Mouse (Mus musculus) spleen, adult 2 months (tissue): ENCODE results near the gene Olfr1494. TPM values are rescaled to one million over a fixed set of nuclear protein-coding genes. Genes with fewer than 3 reads are reported as not detected.

Experiments used
- DNase-seq, 2 experiments: peaks; one replicate each; pipeline versions ENCODE4 v3.0.0 to v3.0.0-alpha.2; 2012 to 2021; ENCODE audit warnings: low spot score in 2 of 2, low read depth in 1 of 2
- H3K27ac ChIP-seq: fragments of 200-500 bp; 2 replicates; pipeline ENCODE4 v1.5.1; 2012; ENCODE audit warnings: low read length, inconsistent platforms; ENCODE audit not compliant: insufficient read depth
- H3K27me3 ChIP-seq: fragments of 200-500 bp; 2 replicates; pipeline ENCODE4 v1.6.1; 2012; ENCODE audit warnings: mild to moderate bottlenecking, moderate library complexity, low read length, inconsistent platforms; ENCODE audit not compliant: control insufficient read depth, insufficient read depth
- H3K36me3 ChIP-seq: fragments of 200-500 bp; 2 replicates; pipeline ENCODE4 v1.6.1; 2012; ENCODE audit warnings: mild to moderate bottlenecking, low read length, inconsistent platforms; ENCODE audit not compliant: control insufficient read depth, insufficient read depth
- H3K4me1 ChIP-seq: fragments of 200-500 bp; 2 replicates; pipeline ENCODE4 v1.6.1; 2011; ENCODE audit warnings: inconsistent platforms; ENCODE audit not compliant: control insufficient read depth, insufficient read depth, insufficient read length
- H3K4me3 ChIP-seq: fragments of 200-500 bp; 2 replicates; pipeline ENCODE4 v1.5.1; 2011; ENCODE audit warnings: mild to moderate bottlenecking, inconsistent platforms; ENCODE audit not compliant: insufficient read depth, insufficient read length; ENCODE audit errors: extremely low read depth
- CTCF ChIP-seq: fragments of 200-500 bp; IDR thresholded peaks from 2 replicates; pipeline ENCODE4 v1.5.1; 2011; ENCODE audit warnings: mild to moderate bottlenecking, inconsistent platforms; ENCODE audit not compliant: insufficient read depth, insufficient read length, insufficient replicate concordance; ENCODE audit errors: extremely low read depth
- POLR2A ChIP-seq: fragments of 200-500 bp; IDR thresholded peaks from 2 replicates; pipeline ENCODE4 v1.6.1; 2011; ENCODE audit warnings: low read depth, low read length, inconsistent platforms
- WGBS: fragments of 180-500 bp; shearing (Covaris S2); methylation state at CpG from one replicate; pipeline ENCODE4 v1.1.7; 2018; 5-methylcytosine and 5-hydroxymethylcytosine counted together
- polyA plus RNA-seq: library from polyadenylated mRNA; depleted of rRNA; stranded (reverse); fragments of >200 nt; gene quantifications from 2 replicates; pipeline ENCODE4 v1.2.3, GENCODE M21; 2012; rRNA removed

The Olfr1494 gene
- not detected in 2 replicates for polyA plus RNA-seq

DNA sequence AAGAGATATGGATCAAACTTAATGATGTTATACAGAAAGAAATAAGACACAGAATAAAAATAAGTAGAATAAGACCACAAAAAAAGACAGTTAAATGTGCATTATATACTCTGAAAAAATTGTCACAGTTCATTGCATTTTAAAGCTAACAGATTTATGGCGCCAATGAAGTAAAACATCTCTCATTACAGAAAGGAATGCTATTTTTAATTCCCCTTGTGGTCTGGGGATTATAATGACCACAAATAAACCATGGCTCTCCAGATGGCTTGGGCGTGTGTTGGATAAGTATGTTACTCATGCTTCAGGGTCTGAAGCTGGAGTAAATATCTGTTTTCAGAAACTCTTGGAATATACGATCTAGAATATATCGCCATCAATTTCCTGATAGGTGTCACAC lies at the start of gene Olfr1494:
Gene Olfr1494 (plus strand): TSS at position 301 of the 400 bp plus-strand sequence.
- no peak for DNase-seq
- WGBS: 89% methylated on average over 4 of the region's 4 CpGs
- no peak within 1 kb of the TSS for H3K4me3 ChIP-seq
- TF ChIP-seq CTCF (no peak), POLR2A (no peak)
- H3K4me1 ChIP-seq: no peaks in the 10 kb centered on the region
- no peak within 1 kb of the TSS for H3K27ac ChIP-seq
- no peaks in the 10 kb centered on the region for H3K36me3 ChIP-seq
- no peaks in the 10 kb centered on the region for H3K27me3 ChIP-seq

DNA sequence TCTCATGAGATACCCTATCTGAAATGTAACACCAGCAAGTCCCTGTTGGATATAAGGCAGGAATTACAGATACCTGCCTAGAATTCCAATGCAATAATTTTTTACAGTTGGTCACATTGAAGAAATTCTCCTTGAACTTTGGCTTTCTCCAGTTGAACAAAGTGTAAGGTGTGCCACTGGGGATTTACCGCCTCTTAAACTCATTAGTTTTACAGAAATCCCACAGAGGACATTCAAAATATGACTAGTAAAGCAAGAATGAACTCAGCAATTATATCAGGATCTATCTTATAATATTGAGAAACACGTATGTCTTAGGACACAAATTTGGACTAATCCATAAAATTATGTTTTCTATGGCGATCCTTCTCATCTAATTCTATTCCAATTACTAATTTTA lies 42.6 kb upstream of the Olfr1494 start, which contains the start of gene Olfr1491:
Gene Olfr1491 (plus strand): TSS at position 301 of the 400 bp plus-strand sequence.
- Histone ChIP-seq H3K27me3 (no peaks in the 10 kb centered on the region), H3K4me1 (no peaks in the 10 kb centered on the region), H3K36me3 (no peaks in the 10 kb centered on the region), H3K4me3 (no peak within 1 kb of the TSS), H3K27ac (no peak within 1 kb of the TSS)
- no peak for DNase-seq
- TF ChIP-seq CTCF (no peak), POLR2A (no peak)
- WGBS: 75% methylated on average over 3 of the region's 3 CpGs

- no peaks in the 10 kb centered on the region for H3K4me1 ChIP-seq
- WGBS: 48% methylated on average over 2 of the region's 2 CpGs
- no peak within 1 kb of the TSS for H3K27ac ChIP-seq
- no peak within 1 kb of the TSS for H3K4me3 ChIP-seq
- no peak for TF ChIP-seq CTCF
- no peak for TF ChIP-seq POLR2A
- H3K36me3 ChIP-seq: no peaks in the 10 kb centered on the region
- H3K27me3 ChIP-seq: no peaks in the 10 kb centered on the region
- no peak for DNase-seq
These were observed 16.6 kb upstream of the Olfr1494 start, which contains the start of gene Olfr1493-ps1 for GRCm38 (mm10) chr19:13722978-13723377. Gene Olfr1493-ps1, plus strand, starts transcription at chr19:13723278.

DNA sequence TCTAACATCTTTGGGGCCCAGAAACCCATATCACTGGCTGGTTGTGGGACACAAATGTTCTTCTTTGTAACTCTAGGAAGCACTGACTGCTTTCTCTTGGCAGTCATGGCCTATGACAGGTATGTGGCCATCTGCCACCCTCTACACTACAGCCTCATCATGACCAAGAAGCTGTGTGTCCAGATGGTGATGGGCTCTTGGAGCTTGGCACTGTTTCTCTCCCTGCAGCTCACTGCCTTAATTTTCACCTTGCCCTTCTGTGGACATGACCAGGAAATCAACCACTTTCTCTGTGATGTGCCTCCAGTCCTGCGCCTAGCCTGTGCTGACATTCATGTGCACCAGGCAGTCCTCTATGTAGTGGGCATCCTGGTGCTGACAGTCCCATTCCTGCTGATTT lies 9.8 kb downstream of the Olfr1494 start:
- Histone ChIP-seq H3K4me1 (no peaks in the 10 kb centered on the region), H3K27ac (no peak overlapping the region), H3K27me3 (no peaks in the 10 kb centered on the region), H3K4me3 (no peak overlapping the region), H3K36me3 (no peaks in the 10 kb centered on the region)
- DNase-seq: no peak
- 68% methylated on average over 1 of the region's 1 CpGs for WGBS
- no peak for TF ChIP-seq CTCF
- TF ChIP-seq POLR2A: no peak

GRCm38 (mm10) chr19:13764306-13764705 lies 24.8 kb downstream of the Olfr1494 start, which contains the start of gene Olfr1495:
Gene Olfr1495, plus strand, starts transcription at chr19:13764606.
- no peak within 1 kb of the TSS for H3K27ac ChIP-seq
- TF ChIP-seq POLR2A: no peak
- no peak for TF ChIP-seq CTCF
- H3K4me1 ChIP-seq: no peaks in the 10 kb centered on the region
- WGBS: 88% methylated on average over 3 of the region's 3 CpGs
- no peak for DNase-seq
- no peaks in the 10 kb centered on the region for H3K27me3 ChIP-seq
- H3K4me3 ChIP-seq: no peak within 1 kb of the TSS
- H3K36me3 ChIP-seq: no peaks in the 10 kb centered on the region

- WGBS: 91% methylated on average over 9 of the region's 9 CpGs
- no peak for TF ChIP-seq POLR2A
These were observed 29.2 kb downstream of the Olfr1494 start for GRCm38 (mm10) chr19:13768565-13769276.

DNA sequence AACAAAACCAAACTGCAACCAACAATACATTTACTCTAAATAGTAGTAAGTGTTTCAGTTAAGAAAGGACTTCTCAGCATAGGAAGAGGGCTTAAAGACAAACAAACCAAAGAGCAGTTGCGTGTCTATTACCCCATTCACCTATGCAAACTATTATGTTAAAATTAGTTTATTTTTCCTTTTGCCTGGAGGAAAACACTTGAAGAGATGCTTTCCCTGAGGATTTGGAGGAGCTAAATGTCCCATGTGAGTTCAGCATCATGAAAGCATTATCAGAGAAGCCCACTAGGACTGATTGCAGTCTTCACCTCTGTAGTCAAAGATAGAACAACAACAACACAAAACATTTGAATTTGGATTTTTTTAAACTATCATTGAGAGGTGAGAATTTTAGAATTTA lies 38.0 kb downstream of the Olfr1494 start, which contains the start of gene Olfr1496:
Gene Olfr1496 (plus strand): TSS at position 301 of the 400 bp plus-strand sequence.
- Histone ChIP-seq H3K36me3 (no peaks in the 10 kb centered on the region), H3K27ac (no peak within 1 kb of the TSS), H3K27me3 (no peaks in the 10 kb centered on the region), H3K4me3 (no peak within 1 kb of the TSS), H3K4me1 (no peaks in the 10 kb centered on the region)
- 86% methylated on average over 1 of the region's 1 CpGs for WGBS
- no peak for DNase-seq
- no peak for TF ChIP-seq CTCF
- no peak for TF ChIP-seq POLR2A

More at GRCm38 (mm10) chr19:13768565-13769276, 29.2 kb downstream of the Olfr1494 start:
- DNase-seq: no peak
- H3K4me1 ChIP-seq: no peaks in the 10 kb centered on the region
- H3K27me3 ChIP-seq: no peaks in the 10 kb centered on the region
- no peak overlapping the region for H3K4me3 ChIP-seq
- no peaks in the 10 kb centered on the region for H3K36me3 ChIP-seq
- no peak overlapping the region for H3K27ac ChIP-seq

GRCm38 (mm10) chr19:13798102-13798501 lies 58.6 kb downstream of the Olfr1494 start, which contains the start of gene Olfr1497:
Gene Olfr1497, minus strand, starts transcription at chr19:13798202.
- no peaks in the 10 kb centered on the region for H3K27me3 ChIP-seq
- DNase-seq: no peak
- no peaks in the 10 kb centered on the region for H3K36me3 ChIP-seq
- H3K27ac ChIP-seq: no peak within 1 kb of the TSS
- H3K4me3 ChIP-seq: no peak within 1 kb of the TSS
- TF ChIP-seq CTCF: no peak
- TF ChIP-seq POLR2A: no peak
- no peaks in the 10 kb centered on the region for H3K4me1 ChIP-seq

Other genes starting within 250 kb of the Olfr1494 start
- gene Olfr1477, start 239.2 kb upstream of the Olfr1494 start, polyA plus RNA-seq: not detected in 2 replicates
- gene Olfr1480, start 211.8 kb upstream of the Olfr1494 start, polyA plus RNA-seq: not detected in 2 replicates
- not detected in 2 replicates for gene Olfr1484, start 156.2 kb upstream of the Olfr1494 start, polyA plus RNA-seq
- gene Olfr1487, start 122.4 kb upstream of the Olfr1494 start, polyA plus RNA-seq: not detected in 2 replicates
- gene Olfr1489, start 108.1 kb upstream of the Olfr1494 start, polyA plus RNA-seq: not detected in 2 replicates
- gene Olfr1490, start 88.6 kb upstream of the Olfr1494 start, polyA plus RNA-seq: not detected in 2 replicates
- not detected in 2 replicates for gene Olfr1491, start 42.5 kb upstream of the Olfr1494 start, polyA plus RNA-seq
- gene Olfr1493-ps1, start 16.4 kb upstream of the Olfr1494 start, polyA plus RNA-seq: not detected in 2 replicates
- gene Olfr1495, start 24.9 kb downstream of the Olfr1494 start, polyA plus RNA-seq: not detected in 2 replicates
- gene Olfr1496, start 38.1 kb downstream of the Olfr1494 start, polyA plus RNA-seq: not detected in 2 replicates
- gene Olfr1497, start 58.5 kb downstream of the Olfr1494 start, polyA plus RNA-seq: not detected in 2 replicates
- not detected in 2 replicates for gene Olfr1499, start 79.7 kb downstream of the Olfr1494 start, polyA plus RNA-seq
- gene Olfr1500, start 90.8 kb downstream of the Olfr1494 start, polyA plus RNA-seq: not detected in 2 replicates
- gene Olfr1501, start 111.0 kb downstream of the Olfr1494 start, polyA plus RNA-seq: not detected in 2 replicates
- not detected in 2 replicates for gene Olfr1502, start 122.1 kb downstream of the Olfr1494 start, polyA plus RNA-seq
- not detected in 2 replicates for gene Olfr1504, start 158.2 kb downstream of the Olfr1494 start, polyA plus RNA-seq
- not detected in 2 replicates for gene Olfr1505, start 173.8 kb downstream of the Olfr1494 start, polyA plus RNA-seq